Mouse (Mus musculus): Measurements from ENCODE around the gene Trappc3. TPM values are rescaled to one million over a fixed set of nuclear protein-coding genes. Genes with fewer than 3 reads are reported as not detected.
A peak's percentile ranks its signal among the peaks of the same experiment; 100 is the strongest.

Trappc3 gene
- total and polyA plus RNA-seq, 3 experiments: 71.0 to 72.0 TPM; not detected in 1

DNA sequence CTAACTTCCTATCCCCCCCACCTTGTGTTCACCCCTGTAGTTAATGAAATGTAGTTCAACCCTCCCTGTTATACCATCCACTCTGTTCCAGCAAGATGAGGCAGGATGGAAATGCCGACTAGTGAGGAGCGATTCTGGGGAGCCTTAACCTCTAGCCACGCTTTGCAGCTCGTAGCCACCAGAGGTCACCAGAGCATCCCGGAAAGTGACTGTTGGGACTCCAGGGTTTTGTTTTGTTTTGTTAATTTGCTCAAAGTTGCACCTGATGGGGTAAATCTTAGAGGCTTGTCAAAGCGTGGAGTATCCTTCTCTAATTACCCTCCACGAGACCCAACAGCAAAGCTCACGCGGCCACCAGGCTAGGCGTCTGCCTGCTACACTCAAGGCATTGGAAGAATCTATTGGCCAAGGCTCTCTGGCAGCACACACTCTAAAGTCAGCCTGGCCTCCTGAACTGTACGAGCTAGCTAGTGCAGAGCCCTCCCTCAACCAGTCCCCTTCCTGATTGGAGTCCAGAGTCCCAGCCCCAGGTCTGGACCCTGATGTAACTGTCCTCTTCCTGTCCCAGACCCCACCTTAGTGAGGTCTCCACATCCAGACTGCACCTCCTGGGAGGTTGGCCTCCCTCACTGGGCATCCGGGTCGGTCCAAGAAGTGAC lies 15.9 kb downstream of the Trappc3 start:
- H3K79me2 ChIP-seq (ENCODE audit: control insufficient read depth, insufficient read depth, low read length, poor library complexity): no peaks in the 10 kb centered on the region
- H3K36me3 ChIP-seq (ENCODE audit: control insufficient read depth in 1 of 2, insufficient read depth in 2 of 2, low read length in 2 of 2): no peaks in the 10 kb centered on the region
- H3K27ac ChIP-seq (ENCODE audit: control insufficient read depth, low read depth, low read length): no peak overlapping the region
- TF ChIP-seq CHD2 (IDR thresholded peaks at IDR 0.05; ENCODE audit: low read length): no peak
- TF ChIP-seq SMC3 (IDR thresholded peaks at IDR 0.05; ENCODE audit: low read depth, low read length): peak; percentile 80
- no peak for TF ChIP-seq CHD1 (IDR thresholded peaks at IDR 0.05; ENCODE audit: low read depth, low read length)
- peak; percentile 70 for TF ChIP-seq RAD21 (IDR thresholded peaks at IDR 0.05; ENCODE audit: low read depth, low read length)
- no peak for TF ChIP-seq ETS1 (IDR thresholded peaks at IDR 0.05; ENCODE audit: low read depth, low read length)
- 0 out of 2 replicates have a peak, but pooled peaks have one; percentile 39 for TF ChIP-seq MYC (IDR thresholded peaks at IDR 0.05; ENCODE audit: low read depth, low read length)
- TF ChIP-seq GABPA (IDR thresholded peaks at IDR 0.05; ENCODE audit: low read depth, low read length): no peak
- 0 out of 2 replicates have a peak, but pooled peaks have one; percentile 17 for TF ChIP-seq SIN3A (IDR thresholded peaks at IDR 0.05; ENCODE audit: low read length)
- TF ChIP-seq E2F4 (IDR thresholded peaks at IDR 0.05; ENCODE audit: borderline replicate concordance, low read depth, low read length): no peak
- no peak for TF ChIP-seq MAFK (IDR thresholded peaks at IDR 0.05; ENCODE audit: borderline replicate concordance, low read depth, low read length)
- peak; percentile 58 for TF ChIP-seq ZC3H11A (IDR thresholded peaks at IDR 0.05; ENCODE audit: low read depth, low read length)
- TF ChIP-seq CTCF (IDR thresholded peaks at IDR 0.05 in 2 of 3, conservative IDR thresholded peaks at IDR 0.05 in 1 of 3; ENCODE audit: control insufficient read depth in 1 of 3, insufficient read depth in 1 of 3, low read depth in 2 of 3, low read length in 3 of 3, poor library complexity in 1 of 3, severe bottlenecking in 1 of 3): peak; percentile 74 to 83 (median 77)
- no peak for TF ChIP-seq TAL1 (IDR thresholded peaks at IDR 0.05; ENCODE audit: low read length)
- no peak for TF ChIP-seq ZNF384 (IDR thresholded peaks at IDR 0.05; ENCODE audit: low read depth, low read length)
- no peak for TF ChIP-seq BHLHE40 (IDR thresholded peaks at IDR 0.05; ENCODE audit: borderline replicate concordance, low read depth, low read length)
- TF ChIP-seq TCF12 (IDR thresholded peaks at IDR 0.05; ENCODE audit: low read depth, low read length): no peak
- TF ChIP-seq ZMIZ1 (IDR thresholded peaks at IDR 0.05; ENCODE audit: low read depth, low read length): no peak
- TF ChIP-seq MYB (IDR thresholded peaks at IDR 0.05; ENCODE audit: low read depth, low read length): no peak
- TF ChIP-seq GATA1 (IDR thresholded peaks at IDR 0.05; ENCODE audit: low read depth, low read length): no peak
- no peak for TF ChIP-seq NRF1 (IDR thresholded peaks at IDR 0.05; ENCODE audit: insufficient read depth, low read depth, low read length, poor library complexity, severe bottlenecking)
- no peak for TF ChIP-seq MAX (IDR thresholded peaks at IDR 0.05; ENCODE audit: low read length)
- TF ChIP-seq MAZ (IDR thresholded peaks at IDR 0.05; ENCODE audit: low read depth, low read length): no peak
- TF ChIP-seq ELF1 (IDR thresholded peaks at IDR 0.05; ENCODE audit: low read depth, low read length): no peak
- TF ChIP-seq POLR2A (IDR thresholded peaks at IDR 0.05; ENCODE audit: control insufficient read depth in 1 of 2, insufficient read depth in 1 of 2, low read depth in 1 of 2, low read length in 2 of 2, poor library complexity in 1 of 2): no peak
- TF ChIP-seq EP300 (IDR thresholded peaks at IDR 0.05; ENCODE audit: low read depth in 1 of 2, low read length in 2 of 2): no peak
- no peak for TF ChIP-seq ZKSCAN1 (IDR thresholded peaks at IDR 0.05; ENCODE audit: low read depth, low read length)
- H3K4me1 ChIP-seq (ENCODE audit: control insufficient read depth in 1 of 2, insufficient read depth in 2 of 2, low read length in 2 of 2): no peaks in the 10 kb centered on the region; a peak in 1 of 4 replicates
- no peaks in the 10 kb centered on the region for H3K9me3 ChIP-seq (replicated peaks; ENCODE audit: insufficient read depth, low read length)
- DNase-seq (ENCODE audit: low read depth, low spot score): peak; percentile 62
- no peaks in the 10 kb centered on the region for H3K27me3 ChIP-seq (ENCODE audit: control insufficient read depth in 1 of 2, insufficient read depth in 2 of 2, low read length in 2 of 2)
- no peak overlapping the region for H3K4me3 ChIP-seq (ENCODE audit: control insufficient read depth in 1 of 2, insufficient read depth in 1 of 2, low read depth in 2 of 2, low read length in 2 of 2)
- H3K9ac ChIP-seq (ENCODE audit: control insufficient read depth, low read depth, low read length, poor library complexity, severe bottlenecking): no peak overlapping the region
